ENCODE assay signal across 8 mouse cellular contexts in genomic region chr5:149031199-149031750, GRCm38 (mm10). TPM values are rescaled to one million over a fixed set of nuclear protein-coding genes. Genes with fewer than 3 reads are reported as not detected.
DNase-seq lines count a peak whose midpoint lies in the region; ATAC-seq and TF ChIP-seq lines count a peak whose summit lies in the region.

No protein-coding gene starts in this region.

- no peak for TF ChIP-seq CTCF in bone marrow, adult 2 months (IDR thresholded peaks at IDR 0.05; ENCODE audit: control insufficient read depth, insufficient read depth, low read length)
- TF ChIP-seq CTCF in olfactory bulb, adult 2 months (IDR thresholded peaks at IDR 0.05; ENCODE audit: insufficient read depth, low read depth, low read length), result no peak; the same call in 1 of the 2 replicates
- 0 out of 2 replicates have a peak, but pooled peaks have one; percentile 6 for TF ChIP-seq CTCF in thymus, adult 2 months (IDR thresholded peaks at IDR 0.05; ENCODE audit: borderline replicate concordance, control insufficient read depth, extremely low read depth, insufficient read depth, low read length, poor library complexity)

- H3K9ac ChIP-seq in heart, embryonic 16.5 days (ENCODE audit: low read length), result peak overlapping the region; percentile 74
- peak overlapping the region; percentile 42 for H3K9ac ChIP-seq in lung, embryonic 15.5 days

- no peaks in the 10 kb centered on the region; the same call in 1 of the 2 replicates for H3K4me1 ChIP-seq in bone marrow, adult 2 months (ENCODE audit: control insufficient read depth, insufficient read depth, low read length)
- peaks cover 15% of the 10 kb centered on the region for H3K4me1 ChIP-seq in heart, embryonic 16.5 days (ENCODE audit: control insufficient read depth, insufficient read depth, low read length)
- peaks cover 23% of the 10 kb centered on the region for H3K4me1 ChIP-seq in lung, embryonic 15.5 days
- H3K4me1 ChIP-seq in olfactory bulb, adult 2 months (ENCODE audit: control insufficient read depth, insufficient read depth, low read length), result peaks cover 14% of the 10 kb centered on the region
- peaks cover 24% of the 10 kb centered on the region for H3K4me1 ChIP-seq in thymus, adult 2 months (replicated peaks; ENCODE audit: control insufficient read depth, insufficient read depth, low read length)

- H3K4me2 ChIP-seq in heart, embryonic 16.5 days (ENCODE audit: low read depth, low read length), result peak overlapping the region; percentile 65
- peak overlapping the region; percentile 62 for H3K4me2 ChIP-seq in lung, embryonic 15.5 days

- H3K36me3 ChIP-seq in heart, embryonic 16.5 days (ENCODE audit: control insufficient read depth, insufficient read depth), result no peaks in the 10 kb centered on the region
- no peaks in the 10 kb centered on the region for H3K36me3 ChIP-seq in lung, embryonic 15.5 days
- H3K36me3 ChIP-seq in thymus, adult 2 months (ENCODE audit: control insufficient read depth, insufficient read depth, low read length), result no peaks in the 10 kb centered on the region

- peak overlapping the region; percentile 66 for H3K4me3 ChIP-seq in bone marrow, adult 2 months (replicated peaks; ENCODE audit: control insufficient read depth, low read depth, low read length)
- peak overlapping the region; percentile 56 for H3K4me3 ChIP-seq in heart, embryonic 16.5 days (ENCODE audit: low read length)
- H3K4me3 ChIP-seq in lung, embryonic 15.5 days, result peak overlapping the region; percentile 37
- H3K4me3 ChIP-seq in olfactory bulb, adult 2 months (ENCODE audit: insufficient read depth, low read depth, low read length), result peak overlapping the region; percentile 45
- H3K4me3 ChIP-seq in thymus, adult 2 months (ENCODE audit: control insufficient read depth, insufficient read depth, low read length), result peak overlapping the region; percentile 59

- TF ChIP-seq POLR2A in bone marrow, adult 2 months (IDR thresholded peaks at IDR 0.05; ENCODE audit: borderline replicate concordance, control insufficient read depth, low read depth, low read length), result peak; percentile 79
- no peak for TF ChIP-seq POLR2A in olfactory bulb, adult 2 months (IDR thresholded peaks at IDR 0.05; ENCODE audit: insufficient read depth, low read depth, low read length)
- peak; percentile 92 for TF ChIP-seq POLR2A in thymus, adult 2 months (IDR thresholded peaks at IDR 0.05; ENCODE audit: control insufficient read depth, extremely low read depth, insufficient read depth, low read length, poor library complexity)

- H3K27ac ChIP-seq in bone marrow, adult 2 months (ENCODE audit: control insufficient read depth, insufficient read depth, low read depth, low read length, poor library complexity), result peak overlapping the region; percentile 78
- H3K27ac ChIP-seq in heart, embryonic 16.5 days (ENCODE audit: low read length), result peak overlapping the region; percentile 94
- H3K27ac ChIP-seq in lung, embryonic 15.5 days, result peak overlapping the region; percentile 89
- H3K27ac ChIP-seq in olfactory bulb, adult 2 months (ENCODE audit: insufficient read depth, low read depth, low read length), result peak overlapping the region; percentile 96
- peak overlapping the region; percentile 93 for H3K27ac ChIP-seq in thymus, adult 2 months (ENCODE audit: control insufficient read depth, insufficient read depth, low read length)

- H3K9me3 ChIP-seq in heart, embryonic 16.5 days (replicated peaks; ENCODE audit: control insufficient read depth, low read length), result peaks cover 4% of the 10 kb centered on the region; the same call in 1 of the 2 replicates
- no peaks in the 10 kb centered on the region for H3K9me3 ChIP-seq in lung, embryonic 15.5 days

- under 1% methylated on average over 30 of the region's 30 CpGs for WGBS in bone marrow, adult 2 months
- under 1% methylated on average over 30 of the region's 30 CpGs for WGBS in heart, embryonic 16.5 days
- WGBS in lung, embryonic 15.5 days, result 2% methylated on average over 30 of the region's 30 CpGs
- WGBS in olfactory bulb, adult 2 months, result under 1% methylated on average over 30 of the region's 30 CpGs
- WGBS in thymus, adult 2 months, result under 1% methylated on average over 30 of the region's 30 CpGs

- ATAC-seq in CD4-positive, CD25-positive, alpha-beta regulatory T cell, adult 4 months, result peak; percentile 89
- ATAC-seq in erythroid progenitor cell, adult 5-6 weeks (replicated peaks; ENCODE audit: low FRiP score, poor library complexity, severe bottlenecking), result peak; percentile 75
- ATAC-seq in heart, embryonic 16.5 days (replicated peaks; ENCODE audit: extremely low read depth, insufficient read depth, low FRiP score), result peak; percentile 86
- ATAC-seq in lung, embryonic 15.5 days (ENCODE audit: borderline replicate concordance, extremely low read depth, low FRiP score, low TSS enrichment), result peak; percentile 82

- H3K27me3 ChIP-seq in heart, embryonic 16.5 days (ENCODE audit: control insufficient read depth, insufficient read depth, low read length), result no peaks in the 10 kb centered on the region
- no peaks in the 10 kb centered on the region for H3K27me3 ChIP-seq in lung, embryonic 15.5 days
- no peaks in the 10 kb centered on the region for H3K27me3 ChIP-seq in thymus, adult 2 months (ENCODE audit: control insufficient read depth, insufficient read depth, low read length)

- peak; percentile 85 for DNase-seq in kidney, postnatal 14 days
- peak; percentile 75 for DNase-seq in thymus, adult 2 months

RNA-seq across cellular contexts. Expression of gene Gm42791, which starts 36.3 kb away (rescaled TPM):
- 1 to 10 TPM; 1.3 to 1.4 TPM for polyA plus RNA-seq in CD4-positive, CD25-positive, alpha-beta regulatory T cell, adult 4 months (2017; shearing (Covaris generic))
- 8.4 TPM in 1 of 2 replicates, not detected in the other for polyA plus RNA-seq in bone marrow, adult 2 months (2011; ENCODE audit: insufficient read depth, insufficient read length, low replicate concordance, missing spikeins)
- total RNA-seq in erythroid progenitor cell, adult 5-6 weeks (2015; ENCODE audit: low replicate concordance), result not detected in 2 replicates
- not detected in 2 replicates for total RNA-seq in erythroid progenitor cell, adult 5-6 weeks (2017; ENCODE audit: low replicate concordance)
- 1.4 TPM in 1 of 2 replicates, not detected in the other for polyA plus RNA-seq in heart, embryonic 16.5 days (2015; fragmentation: Nextera tagmentation; extraction: Ambion mirVana)
- 3.3 and 4.0 TPM in 2 replicates for polyA plus RNA-seq in lung, embryonic 15.5 days (2015; fragmentation: Nextera tagmentation; extraction: Ambion mirVana)
- polyA plus RNA-seq in olfactory bulb, adult 2 months (2012; ENCODE audit: insufficient read depth, insufficient read length, low replicate concordance, missing spikeins), result not detected in 2 replicates
- polyA plus RNA-seq in thymus, adult 2 months (2012; rRNA removed), result not detected in 2 replicates

Comparison
In these comparisons a context has a peak if more than half of its experiments do, and no peak if none do; other contexts are left out.
1. Peak in every context shown above with its lines: DNase-seq, ATAC-seq, H3K4me3 ChIP-seq and H3K27ac ChIP-seq.